Mouse (Mus musculus): ENCODE data around the gene Cd6.

Gene Cd6

DNA sequence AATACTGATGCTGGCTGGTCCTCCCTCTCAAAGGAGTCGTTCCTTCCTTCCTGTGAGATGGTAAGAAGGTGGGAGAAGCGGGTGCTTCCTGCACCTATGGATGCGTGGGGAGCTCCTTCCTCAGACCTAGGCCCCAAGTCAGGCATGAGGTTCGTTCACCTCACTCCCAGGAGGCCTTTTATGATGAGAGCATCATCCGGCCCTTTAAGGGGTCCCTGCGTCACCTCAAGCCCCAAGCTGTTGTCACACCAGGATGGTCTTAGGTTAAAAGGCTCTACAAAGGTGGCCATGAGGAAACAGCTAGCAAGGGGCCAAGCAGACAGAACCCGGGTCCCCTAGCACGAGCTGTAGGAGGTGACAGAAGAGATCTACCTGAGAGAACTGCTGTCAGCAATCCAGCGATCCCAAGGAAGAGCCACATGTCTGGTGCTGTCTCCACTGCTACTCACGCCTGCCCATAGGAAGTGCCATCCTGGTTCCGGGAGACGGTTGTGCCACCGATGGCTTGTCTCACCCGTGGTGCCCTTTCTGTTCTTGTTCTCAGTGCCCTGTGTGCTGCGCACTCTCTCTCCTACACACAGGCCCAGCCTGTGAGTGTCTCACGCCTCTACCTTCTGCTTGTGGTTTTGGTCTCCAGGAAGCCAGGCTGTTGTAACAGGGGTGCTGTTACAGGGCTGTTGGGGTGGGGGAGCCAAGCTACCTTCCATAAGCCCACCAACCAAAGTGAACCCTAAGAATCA is at the start of gene Cd6:
Gene Cd6, minus strand, starts transcription at position 623 of the 740 bp plus-strand sequence.
- DNase-seq (ENCODE audit: low spot score), result no peak

DNA sequence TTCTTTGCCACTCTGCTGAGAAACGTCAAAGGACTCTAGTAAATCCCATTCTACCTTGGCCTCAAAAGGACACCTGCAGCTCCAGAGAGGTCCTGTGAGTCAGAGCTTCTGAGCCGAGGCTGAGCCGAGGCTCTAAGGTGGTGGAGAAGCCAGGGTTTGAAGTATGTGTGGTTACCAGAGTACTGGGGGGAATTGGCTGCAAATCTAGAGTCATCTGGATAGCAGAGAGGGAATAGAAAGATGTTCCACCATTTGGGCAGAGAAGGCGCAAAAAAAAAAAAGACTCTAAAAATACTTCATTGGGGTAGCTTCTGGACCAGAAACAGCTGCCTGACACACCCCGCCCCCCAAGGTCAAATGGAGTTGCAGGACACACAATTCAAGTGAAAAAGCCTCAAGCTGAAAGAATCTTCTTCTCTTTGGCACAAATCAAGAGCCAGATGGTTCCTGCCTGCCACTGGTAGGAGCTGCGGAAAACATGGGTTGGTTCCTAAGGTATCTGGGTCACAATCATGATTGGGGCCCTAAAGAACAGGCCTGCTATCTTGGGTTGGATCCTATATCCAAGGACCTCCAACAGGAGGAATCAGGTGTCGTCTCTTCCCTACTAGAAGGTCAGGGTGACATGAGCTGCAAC is 48.5 kb upstream of the Cd6 start:
- no peak for DNase-seq (ENCODE audit: low spot score)

DNA sequence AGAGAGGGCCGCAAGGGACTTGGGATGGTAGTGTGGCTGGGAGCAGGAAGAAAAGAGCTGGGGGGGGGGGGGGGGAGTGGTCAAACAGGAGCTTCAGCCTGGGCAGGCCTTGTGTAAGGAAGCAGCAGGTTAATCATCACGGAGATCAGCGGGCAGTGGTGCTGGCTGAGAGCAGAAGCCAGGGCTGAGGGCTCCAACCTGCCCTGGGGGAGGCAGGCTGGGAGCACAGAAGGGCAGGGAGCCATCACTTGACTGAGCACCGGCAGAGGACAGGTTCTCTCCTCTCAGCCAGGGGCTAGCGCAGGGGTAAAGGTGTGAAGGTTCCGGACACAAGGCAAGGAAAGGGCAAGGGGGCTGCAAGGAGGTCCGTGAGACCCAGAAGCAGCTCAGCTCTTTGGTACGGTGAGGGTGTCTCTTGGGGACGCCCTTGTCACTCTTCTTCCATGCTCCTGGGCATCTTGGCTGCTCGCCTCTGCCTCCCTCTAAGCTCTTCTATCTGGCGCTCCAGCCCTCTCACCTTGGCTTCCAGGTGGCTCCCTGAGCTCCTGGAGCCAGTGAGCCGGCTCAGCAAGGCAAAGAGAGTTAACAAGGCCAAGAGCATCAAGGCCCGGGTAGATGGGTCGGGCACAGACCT is 41.6 kb upstream of the Cd6 start:
- DNase-seq (ENCODE audit: low spot score), result no peak

DNA sequence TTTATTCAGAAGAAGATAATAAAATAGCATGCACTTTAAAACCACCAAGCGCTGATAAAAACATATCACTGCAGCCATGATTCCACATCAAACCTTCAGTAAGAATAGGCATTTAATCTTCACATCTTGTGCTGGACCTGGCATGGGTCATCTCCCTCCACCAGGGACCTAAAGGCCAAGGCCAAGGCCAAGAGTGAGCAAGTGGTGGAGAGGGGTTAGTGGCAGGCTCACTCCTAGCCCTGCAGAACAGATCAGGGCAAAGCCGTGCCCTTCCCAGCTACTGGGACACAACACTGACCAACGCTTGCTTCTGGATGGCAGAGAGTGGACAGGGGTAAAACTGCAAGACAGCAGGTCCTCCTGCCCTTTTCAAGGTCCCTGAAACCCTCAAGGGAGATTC is 40.8 kb upstream of the Cd6 start:
- no peak for DNase-seq (ENCODE audit: low spot score)

DNA sequence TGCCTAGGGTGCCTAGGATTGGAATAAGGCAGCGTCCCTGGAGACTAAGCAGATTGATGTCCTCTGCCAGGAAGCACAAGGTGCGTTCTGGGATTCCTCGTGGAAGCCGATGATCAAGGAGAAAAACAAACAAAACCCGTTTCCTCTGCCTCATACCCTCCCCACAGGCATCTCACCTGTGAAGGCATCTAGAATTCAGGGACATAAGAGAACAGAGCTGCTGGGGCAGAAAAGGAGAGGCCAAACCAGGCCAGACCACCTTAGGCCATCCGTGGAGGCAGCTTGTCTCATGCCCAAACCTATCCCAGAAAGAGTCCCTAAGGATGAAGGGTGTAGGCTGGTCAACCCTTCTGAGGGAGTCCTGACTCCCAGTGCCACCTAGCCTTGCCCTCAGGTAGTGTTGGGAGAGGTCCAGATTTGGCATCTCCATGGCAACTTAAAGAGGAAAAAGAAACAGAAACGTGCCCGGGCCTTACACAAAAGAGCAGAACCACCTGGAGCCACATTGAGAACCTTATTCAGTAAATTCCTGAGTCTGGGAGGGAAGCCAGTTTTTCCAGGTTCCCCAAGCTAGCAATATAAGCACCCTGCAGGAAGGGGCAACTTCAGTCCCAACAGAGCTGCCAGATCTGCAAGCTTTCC is 40.1 kb upstream of the Cd6 start, which contains the start of gene Tmem132a:
Gene Tmem132a, minus strand, starts transcription at position 55 of the 642 bp plus-strand sequence.
- DNase-seq (ENCODE audit: low spot score), result no peak

DNA sequence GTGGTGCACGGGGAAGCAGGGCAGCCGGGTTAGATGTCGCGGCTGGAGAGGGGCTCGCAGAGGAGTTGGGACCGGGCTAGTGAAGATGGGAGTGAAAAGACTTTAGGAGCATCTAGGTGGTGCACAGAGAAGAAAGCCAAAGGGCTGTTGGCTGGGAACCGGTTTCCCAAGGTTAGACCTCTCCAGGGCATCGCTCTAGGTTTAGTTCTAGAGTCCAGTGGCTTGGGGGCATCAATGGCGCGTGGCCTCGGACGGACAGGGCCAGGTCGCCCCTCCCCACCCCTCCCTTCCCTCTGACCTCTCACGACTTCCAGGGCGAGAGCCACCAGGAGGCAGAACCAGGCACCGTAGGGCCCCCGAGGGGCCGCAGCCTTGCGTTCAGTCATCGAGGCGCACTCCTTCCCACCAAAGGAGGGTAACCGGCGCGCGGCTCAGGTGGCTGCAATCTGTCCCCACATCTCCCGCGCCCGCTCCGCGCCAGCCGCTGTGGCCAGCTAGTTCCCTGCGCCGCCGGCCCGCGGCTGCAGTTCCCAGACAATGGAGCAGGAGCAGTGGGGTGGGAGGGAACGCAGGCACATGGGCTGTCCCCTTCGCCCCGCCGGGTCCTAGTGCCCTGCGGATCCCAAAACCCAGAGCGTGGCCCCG is 39.5 kb upstream of the Cd6 start:
- peak; percentile 85 for DNase-seq (ENCODE audit: low spot score)

DNA sequence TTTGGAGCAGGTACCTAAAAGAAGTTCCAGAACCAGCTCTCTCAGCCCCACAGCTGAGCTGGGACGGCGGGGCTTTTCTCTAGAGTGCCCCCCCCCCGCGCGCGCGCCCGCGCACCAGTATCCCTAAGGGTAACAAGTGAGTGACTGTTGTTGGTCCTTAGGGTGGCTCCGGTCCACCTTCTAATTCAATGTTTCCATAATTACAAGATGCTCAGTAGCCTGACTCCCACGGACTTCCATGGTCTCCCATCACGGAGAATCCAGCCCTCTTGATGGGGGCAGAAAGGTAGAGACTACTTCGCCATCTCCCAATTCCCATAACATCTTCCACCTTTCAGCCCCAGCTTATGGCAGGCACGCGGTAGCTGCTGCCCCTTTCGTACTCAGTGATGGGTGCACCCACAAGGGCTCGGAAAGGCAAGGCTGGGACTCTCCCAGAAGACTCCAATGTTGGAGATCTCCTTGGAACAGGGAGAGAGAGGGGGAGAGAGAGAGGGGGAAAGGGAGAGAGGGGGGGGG is 38.8 kb upstream of the Cd6 start:
- DNase-seq (ENCODE audit: low spot score), result no peak

DNA sequence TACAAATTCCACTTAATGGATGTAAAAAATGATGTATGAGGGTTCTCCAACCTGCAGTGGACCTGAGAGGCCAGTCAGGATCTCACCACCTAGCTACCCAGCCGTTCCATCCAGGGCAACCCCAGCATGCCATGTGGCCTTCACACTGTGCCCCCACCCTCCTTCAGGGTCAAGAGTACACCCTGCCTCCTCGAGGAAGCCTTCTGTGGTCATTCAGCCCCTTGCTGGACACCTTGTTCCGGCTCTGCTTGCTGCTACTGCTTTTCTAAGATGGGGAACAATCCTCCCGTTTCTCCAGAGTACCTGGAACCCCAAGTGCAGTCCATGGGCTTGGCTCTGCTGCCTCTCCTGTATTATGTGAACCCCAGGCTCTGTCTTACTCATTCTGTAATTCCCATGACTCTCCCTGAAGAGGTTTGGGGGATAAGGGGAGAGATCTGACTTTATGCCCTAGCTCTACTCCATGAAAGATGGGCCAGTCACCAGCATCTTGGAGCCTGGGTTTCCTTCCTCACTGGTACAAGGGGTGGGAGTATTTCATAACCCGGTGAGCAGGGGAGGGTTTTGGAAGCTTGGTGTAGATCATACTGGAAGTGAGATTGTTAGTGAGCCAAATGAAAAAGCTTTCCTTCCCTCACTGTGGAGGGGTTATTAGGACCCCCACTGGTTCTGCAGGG is 38.2 kb upstream of the Cd6 start:
- DNase-seq (ENCODE audit: low spot score), result no peak

DNA sequence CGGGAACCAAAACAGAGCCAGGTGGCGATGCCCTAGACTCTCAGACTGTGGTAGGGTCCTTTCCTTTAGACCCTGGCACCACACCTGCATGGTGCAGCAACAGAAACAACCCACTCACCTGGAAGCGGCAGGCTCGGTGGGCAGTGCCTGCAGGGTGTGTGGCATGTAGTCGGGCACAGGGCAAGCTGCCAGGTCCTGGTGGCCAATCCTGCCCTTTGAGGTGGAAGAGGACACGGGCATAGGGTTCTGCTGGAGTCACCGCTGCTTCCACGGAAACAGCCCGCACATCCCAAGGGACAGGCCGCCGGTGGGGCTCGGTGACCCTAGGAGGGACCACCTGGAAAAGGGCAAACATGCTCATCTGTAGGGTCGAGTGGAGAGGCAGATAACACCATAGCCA is 36.5 kb upstream of the Cd6 start:
- DNase-seq (ENCODE audit: low spot score), result no peak

DNA sequence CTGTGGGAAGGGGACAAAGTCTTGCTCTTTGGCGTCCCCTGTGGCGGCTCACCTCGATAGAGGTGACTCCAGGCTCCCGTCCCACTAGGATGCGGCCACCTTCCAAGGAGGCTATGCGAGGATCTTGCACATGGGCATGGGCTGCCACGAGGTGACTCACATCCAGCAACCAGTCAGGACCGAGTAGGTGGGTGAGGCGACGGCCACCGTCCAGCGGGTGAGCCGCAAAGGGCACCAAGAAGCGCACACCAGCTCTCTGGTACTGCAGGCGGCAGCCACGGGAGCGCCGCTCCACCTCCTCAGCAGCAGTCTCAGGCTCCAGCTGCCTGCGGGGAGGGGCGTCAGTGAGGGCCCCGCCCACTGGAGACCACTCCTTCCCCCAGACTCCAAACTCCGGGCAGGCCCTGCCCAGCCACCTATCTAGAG is 30.2 kb upstream of the Cd6 start:
- DNase-seq (ENCODE audit: low spot score), result no peak

DNA sequence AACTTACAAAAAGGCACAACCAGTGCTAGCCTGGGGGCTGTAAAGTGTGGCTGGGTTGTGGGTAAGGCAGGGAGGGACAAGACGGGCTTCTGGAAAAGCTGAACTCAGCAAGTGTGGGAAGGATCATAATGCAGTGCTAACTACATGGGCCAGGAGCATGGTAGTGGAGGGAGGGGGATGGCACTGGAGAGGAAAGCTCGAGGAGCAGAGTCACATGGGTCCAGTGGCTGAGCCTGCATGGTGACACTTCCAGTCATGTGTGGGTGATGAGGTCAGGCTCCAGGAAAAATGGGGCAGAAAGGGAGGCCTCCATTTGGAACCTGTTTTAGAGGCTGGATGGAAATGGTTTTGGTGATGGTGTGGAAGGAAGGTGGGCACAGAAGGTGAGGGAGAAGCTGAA is 26.7 kb upstream of the Cd6 start:
- no peak for DNase-seq (ENCODE audit: low spot score)

DNA sequence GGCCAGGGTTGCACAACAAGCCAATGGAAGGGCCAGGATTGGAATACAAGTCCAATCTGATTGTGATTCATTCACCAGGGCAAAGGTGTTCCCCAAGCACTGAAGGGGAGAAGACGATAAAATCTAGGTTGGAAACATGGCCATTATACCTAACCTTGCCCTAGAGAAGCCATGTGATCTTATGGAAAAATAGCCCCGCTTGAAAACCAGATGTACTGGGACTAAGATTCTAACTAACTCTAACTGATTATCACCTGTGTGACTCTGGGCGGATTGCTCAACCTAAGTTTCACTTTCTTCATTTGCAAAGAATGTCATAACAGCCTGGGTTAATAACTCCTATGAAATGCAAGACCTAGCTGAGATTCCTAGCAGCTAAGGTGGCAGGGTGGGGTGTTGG is 25.6 kb upstream of the Cd6 start:
- no peak for DNase-seq (ENCODE audit: low spot score)

DNA sequence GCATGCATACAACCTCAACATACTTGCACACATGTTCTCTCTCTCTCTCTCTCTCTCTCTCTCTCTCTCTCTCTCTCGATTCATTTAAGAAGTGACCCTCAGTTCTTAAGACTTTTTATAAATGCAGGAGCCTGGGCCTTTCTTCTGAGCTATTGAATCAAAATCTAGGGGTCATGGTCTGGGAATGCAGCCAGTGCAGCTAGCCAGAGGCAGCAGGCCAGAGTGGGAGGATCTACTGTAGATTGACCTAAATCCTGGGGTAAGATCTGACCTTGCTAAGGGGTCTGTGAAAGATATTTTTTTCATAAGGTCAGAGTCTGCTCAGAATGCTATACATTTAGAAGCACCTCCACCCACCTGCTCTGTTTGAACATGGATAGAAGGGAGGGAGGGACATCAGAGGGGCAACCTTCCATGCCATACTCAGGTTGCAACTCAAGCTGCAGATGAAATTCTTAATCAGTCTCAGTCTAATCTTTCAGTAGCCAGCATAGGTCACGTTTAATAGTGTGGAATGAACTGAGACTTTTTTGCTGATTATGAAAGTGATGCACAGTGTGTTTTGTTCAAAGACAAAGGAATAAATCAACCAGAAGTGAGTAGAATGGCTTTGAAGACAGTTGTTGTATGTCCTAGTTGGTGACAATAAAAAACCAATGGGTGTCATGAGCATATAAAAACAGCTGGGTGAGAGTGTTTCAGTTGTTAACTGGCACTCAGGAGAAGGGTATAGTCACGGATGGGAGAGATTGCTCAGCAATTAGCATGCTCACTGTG is 17.6 kb upstream of the Cd6 start:
- no peak for DNase-seq (ENCODE audit: low spot score)

DNA sequence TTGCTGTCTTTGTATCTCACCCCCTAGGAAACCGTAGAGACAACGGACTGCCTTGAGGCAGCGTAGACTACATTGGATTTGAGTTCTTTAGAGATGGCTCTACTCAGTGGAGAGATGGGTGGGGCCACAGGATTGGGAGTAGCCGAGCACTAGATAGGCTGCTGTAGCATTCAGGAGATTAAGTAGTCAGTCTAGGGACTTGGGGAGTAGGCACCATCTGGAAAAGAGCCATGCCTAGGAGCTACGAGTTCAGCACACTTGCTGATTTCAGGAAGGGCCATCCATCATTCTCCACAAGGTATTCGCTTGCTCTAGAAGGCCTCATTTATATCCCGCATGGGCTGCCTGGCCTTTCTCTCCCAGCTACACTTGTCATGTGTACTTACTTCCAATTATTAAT is 16.3 kb upstream of the Cd6 start:
- DNase-seq (ENCODE audit: low spot score), result no peak

DNA sequence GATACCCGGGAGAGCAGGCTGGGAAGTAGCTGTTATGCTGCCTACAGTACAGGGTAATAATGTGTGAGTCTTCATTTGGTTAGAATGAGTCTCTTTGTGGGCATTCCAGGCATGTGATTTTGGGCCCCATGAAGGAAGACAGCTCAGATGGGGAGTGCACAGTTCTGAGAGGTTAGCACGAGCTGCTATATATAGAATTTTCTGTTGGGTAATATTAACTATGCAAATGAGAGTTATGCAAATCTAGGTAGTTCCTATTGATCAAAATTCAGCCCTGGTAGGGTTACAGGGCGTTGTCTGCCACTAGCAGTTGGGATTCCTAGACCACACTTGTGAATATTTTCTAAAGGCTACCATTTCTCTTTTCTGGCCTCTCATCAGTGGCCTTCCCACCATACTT is 15.6 kb upstream of the Cd6 start:
- no peak for DNase-seq (ENCODE audit: low spot score)

DNA sequence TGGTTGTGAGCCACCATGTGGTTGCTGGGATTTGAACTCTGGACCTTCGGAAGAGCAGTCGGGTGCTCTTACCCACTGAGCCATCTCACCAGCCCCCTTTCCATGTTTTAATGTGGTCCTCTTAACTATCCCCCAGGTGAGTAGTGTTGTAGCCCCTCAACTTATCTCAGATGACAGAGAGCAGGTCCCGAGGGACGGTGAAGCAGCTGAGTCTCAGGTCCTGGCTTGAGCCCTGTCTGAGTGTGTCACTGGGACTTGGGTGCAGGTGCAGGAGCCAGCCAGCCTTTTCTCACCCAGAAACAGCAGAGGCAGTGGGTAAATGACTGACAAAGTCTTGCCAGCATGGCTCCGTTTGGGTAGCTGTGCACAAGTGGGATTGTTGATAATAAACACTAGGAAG is 14.3 kb upstream of the Cd6 start:
- DNase-seq (ENCODE audit: low spot score), result no peak

DNA sequence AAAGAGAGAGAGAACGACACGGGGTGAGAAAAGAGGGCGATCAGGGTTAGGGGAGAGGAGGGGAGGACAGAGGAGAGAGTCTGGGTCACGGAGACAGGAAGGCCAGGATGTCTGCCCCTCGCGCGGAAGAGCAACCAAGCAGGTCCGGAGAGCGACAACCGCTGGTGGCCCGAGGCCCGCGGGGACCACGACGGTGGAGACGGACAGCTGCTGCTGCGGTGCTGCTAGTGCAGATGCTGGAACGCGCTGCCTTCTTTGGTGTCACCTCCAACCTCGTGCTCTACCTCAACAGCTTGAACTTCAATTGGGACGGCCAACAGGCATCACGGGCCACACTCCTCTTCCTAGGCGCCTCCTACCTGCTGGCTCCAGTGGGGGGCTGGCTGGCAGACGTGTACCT is 13.1 kb upstream of the Cd6 start:
- DNase-seq (ENCODE audit: low spot score), result no peak

DNA sequence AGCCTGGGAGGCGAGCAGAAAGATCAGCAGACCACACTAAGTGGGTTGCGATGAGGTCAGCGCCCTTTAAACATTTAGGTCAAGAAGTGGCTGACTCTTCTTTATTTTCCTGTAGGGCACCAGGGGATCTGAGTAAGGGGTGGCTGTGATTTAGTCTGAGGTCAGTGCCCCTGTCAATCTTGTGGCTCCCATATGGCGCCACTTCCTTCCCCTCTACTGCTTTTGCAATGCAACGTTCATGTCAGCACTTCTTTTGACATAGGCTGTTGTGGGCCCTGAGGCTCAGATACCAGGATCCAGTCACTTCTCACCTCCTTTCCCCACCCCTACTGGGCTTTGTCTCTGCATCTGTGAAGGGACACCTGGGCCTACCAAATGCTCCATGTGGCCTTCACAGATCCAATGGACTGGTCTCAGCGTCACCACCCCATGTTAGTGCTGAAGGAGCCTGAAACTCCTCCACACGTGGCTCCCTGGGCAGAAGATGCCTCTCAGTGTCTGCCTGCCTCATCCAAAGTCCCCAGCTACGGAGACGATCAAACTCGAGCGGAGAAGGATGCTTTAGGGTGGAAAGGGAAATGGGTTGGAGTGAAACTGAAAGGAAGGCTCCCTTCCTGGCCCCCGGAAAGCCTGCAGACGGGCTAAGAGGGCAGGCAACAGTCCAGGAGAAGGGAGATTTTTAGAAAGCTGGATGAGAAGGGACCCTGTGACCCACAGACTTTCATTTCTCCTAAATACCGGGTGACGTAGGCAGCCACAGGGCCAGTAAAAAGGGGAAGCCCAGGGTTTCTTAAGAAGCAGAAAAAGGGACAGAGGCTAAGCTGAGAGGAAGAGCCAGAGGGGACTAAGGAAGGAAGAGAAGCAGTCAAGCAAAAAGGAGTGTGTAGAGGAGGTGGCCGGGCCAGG is 12.1 kb upstream of the Cd6 start:
- peak; percentile 52 for DNase-seq (ENCODE audit: low spot score)

DNA sequence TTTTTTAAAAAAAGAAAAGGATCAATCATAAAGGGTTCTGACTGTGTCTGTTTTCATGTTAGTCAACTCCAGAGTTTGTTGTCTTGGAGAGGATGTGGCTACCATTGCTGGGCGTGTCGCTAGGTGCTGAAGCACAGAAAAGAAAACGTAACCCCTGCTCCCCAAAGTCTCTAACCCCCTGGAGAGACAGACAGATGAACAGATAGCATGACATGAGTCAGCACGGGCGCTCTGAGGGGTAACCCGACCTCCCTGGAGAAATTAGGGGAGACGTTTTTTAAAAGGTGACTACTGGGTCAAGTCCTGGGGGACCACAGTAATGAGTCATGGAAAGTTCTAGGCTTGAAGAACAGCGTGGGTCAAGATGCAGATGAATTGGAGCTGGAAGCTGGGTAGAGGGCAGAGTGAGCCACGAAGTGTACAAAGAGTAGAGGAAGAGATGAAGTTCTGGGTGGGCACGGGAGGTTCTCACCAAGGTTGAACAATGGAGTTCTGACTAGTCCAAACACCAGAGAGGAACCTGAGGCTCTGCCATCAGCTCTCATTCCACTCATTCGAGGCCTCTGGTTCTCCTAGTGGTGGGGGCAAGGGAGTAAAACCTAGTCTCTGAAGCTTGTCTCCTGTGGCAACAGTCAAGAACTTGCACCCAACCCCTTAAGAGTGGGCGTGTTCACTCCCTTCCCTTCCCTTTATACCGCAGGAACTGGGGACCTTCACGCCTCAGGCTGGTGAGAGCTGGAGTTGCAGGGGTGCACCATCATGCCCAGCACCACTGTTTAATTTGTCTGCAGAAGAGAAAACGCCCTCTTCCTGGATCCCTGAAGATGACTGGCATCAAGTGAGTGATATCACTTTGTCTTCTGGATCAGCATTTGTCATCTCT is 9.4 kb upstream of the Cd6 start, which contains the start of gene Slc15a3:
Gene Slc15a3, plus strand, starts transcription at position 718 of the 883 bp plus-strand sequence.
- no peak for DNase-seq (ENCODE audit: low spot score)

All from layer of hippocampus, adult 11-12 months (tissue).